Mouse (Mus musculus) thymus, adult 2 months (tissue): ENCODE data around the gene Wasf3. TPM values are rescaled to one million over a fixed set of nuclear protein-coding genes. Genes with fewer than 3 reads are reported as not detected.

Experiments used
- DNase-seq: peaks from one replicate; pipeline ENCODE4 v3.0.0; 2021
- H3K27ac ChIP-seq: fragments of 200-500 bp; 2 replicates; pipeline ENCODE4 v1.5.1; 2012; ENCODE audit warnings: low read length, control low read depth; ENCODE audit not compliant: control insufficient read depth, insufficient read depth
- H3K27me3 ChIP-seq: fragments of 200-500 bp; 2 replicates; pipeline ENCODE4 v1.6.1; 2012; ENCODE audit warnings: mild to moderate bottlenecking, low read length, moderate library complexity, mixed read lengths; ENCODE audit not compliant: control insufficient read depth, insufficient read depth
- H3K36me3 ChIP-seq: fragments of 200-500 bp; 2 replicates; pipeline ENCODE4 v1.6.1; 2012; ENCODE audit warnings: mild to moderate bottlenecking, low read length, moderate library complexity; ENCODE audit not compliant: control insufficient read depth, insufficient read depth
- H3K4me1 ChIP-seq: fragments of 200-500 bp; replicated peaks from 2 replicates; pipeline ENCODE4 v1.6.1; 2012; ENCODE audit warnings: low read length; ENCODE audit not compliant: control insufficient read depth, insufficient read depth
- H3K4me3 ChIP-seq: fragments of 200-500 bp; 2 replicates; pipeline ENCODE4 v1.5.1; 2012; ENCODE audit warnings: mild to moderate bottlenecking, low read length, control low read depth, moderate library complexity; ENCODE audit not compliant: control insufficient read depth, insufficient read depth
- CTCF ChIP-seq: fragments of 200-500 bp; IDR thresholded peaks from 2 replicates; pipeline ENCODE4 v1.5.1; 2012; ENCODE audit warnings: mild to moderate bottlenecking, control low read depth, low read length, moderate library complexity, borderline replicate concordance; ENCODE audit not compliant: control insufficient read depth, poor library complexity, insufficient read depth; ENCODE audit errors: extremely low read depth
- POLR2A ChIP-seq: fragments of 200-500 bp; IDR thresholded peaks from 2 replicates; pipeline ENCODE4 v1.6.1; 2012; ENCODE audit warnings: mild to moderate bottlenecking, low read length, control low read depth, moderate library complexity; ENCODE audit not compliant: control insufficient read depth, poor library complexity, insufficient read depth; ENCODE audit errors: extremely low read depth
- WGBS: fragments of 180-500 bp; shearing (Covaris S2); methylation state at CpG from one replicate; pipeline ENCODE4 v1.1.7; 2018; 5-methylcytosine and 5-hydroxymethylcytosine counted together
- polyA plus RNA-seq: library from polyadenylated mRNA; depleted of rRNA; stranded (reverse); fragments of >200 nt; gene quantifications from 2 replicates; pipeline ENCODE4 v1.2.3, GENCODE M21; 2012

The Wasf3 gene
- polyA plus RNA-seq, 1 experiment, result 0.97 TPM

DNA sequence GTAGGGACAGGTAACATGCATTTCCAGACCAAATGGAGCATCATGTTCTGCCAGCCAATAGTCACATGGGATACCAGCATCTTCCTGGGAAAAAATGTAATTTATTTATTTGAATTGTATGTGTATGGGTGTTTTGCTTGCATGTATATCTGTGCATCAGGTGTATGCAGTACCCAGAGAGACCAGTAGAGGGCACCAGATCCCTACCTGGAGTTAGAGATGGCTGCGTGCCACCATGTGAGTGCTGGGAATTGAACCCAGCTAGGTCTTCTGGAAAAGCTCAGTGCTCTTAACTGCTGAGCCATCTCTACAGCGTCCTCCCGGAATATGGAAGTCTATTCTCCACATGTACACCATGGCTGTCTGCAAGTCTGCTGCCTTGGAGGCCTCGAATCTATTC is 8.2 kb upstream of the Wasf3 start:
- WGBS, result 89% methylated on average over 4 of the region's 4 CpGs
- no peaks in the 10 kb centered on the region for H3K4me1 ChIP-seq

DNA sequence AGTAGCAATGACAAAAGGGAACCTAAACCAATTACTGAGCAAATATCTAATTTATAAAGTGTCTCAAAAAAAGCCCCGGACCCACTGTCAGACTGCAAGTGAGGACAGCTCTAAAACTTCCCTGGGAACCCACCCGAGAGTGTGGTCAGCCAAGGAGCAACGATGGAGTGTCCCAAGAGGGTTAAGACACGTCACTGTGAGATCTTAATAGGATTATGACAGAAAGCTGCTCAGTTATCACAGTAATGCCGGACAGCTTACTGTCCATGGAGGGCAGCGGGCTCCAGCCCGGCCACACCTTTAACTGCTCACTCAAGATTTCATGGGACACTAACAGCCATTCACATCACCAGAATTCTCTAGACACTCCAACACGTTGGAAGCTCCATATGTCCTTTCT is 4.7 kb upstream of the Wasf3 start:
- Histone ChIP-seq H3K4me3 (no peak overlapping the region), H3K4me1 (no peaks in the 10 kb centered on the region), H3K36me3 (no peaks in the 10 kb centered on the region), H3K27me3 (no peaks in the 10 kb centered on the region; the same call in 1 of the 2 replicates), H3K27ac (no peak overlapping the region)
- no peak for DNase-seq
- 88% methylated on average over 8 of the region's 8 CpGs for WGBS
- no peak for TF ChIP-seq POLR2A
- no peak for TF ChIP-seq CTCF

More for the DNA sequence above, 8.2 kb upstream of the Wasf3 start:
- DNase-seq, result peak; percentile 10
- Histone ChIP-seq H3K4me3 (no peak overlapping the region), H3K36me3 (no peaks in the 10 kb centered on the region), H3K27ac (no peak overlapping the region), H3K27me3 (no peaks in the 10 kb centered on the region)
- TF ChIP-seq POLR2A (no peak), CTCF (no peak)

DNA sequence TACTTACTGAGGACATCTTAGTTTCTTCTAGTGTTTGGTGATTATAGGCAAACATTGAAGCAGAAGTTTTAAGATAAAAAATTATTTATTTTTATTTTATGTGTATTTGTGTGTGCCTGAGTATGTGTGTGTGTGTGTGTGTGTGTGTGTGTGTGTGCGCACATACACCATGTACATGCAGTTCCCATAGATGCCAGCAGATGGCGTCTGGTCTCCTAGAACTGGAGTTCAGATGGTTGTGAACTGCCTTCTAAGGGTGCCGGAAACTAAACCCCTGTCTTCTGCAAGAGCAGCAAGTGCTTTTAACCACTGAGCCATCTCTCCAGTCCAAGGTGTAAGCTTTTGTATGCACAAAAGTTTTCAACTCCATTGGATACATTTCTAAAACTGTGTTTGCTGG is 2.5 kb upstream of the Wasf3 start:
- H3K27me3 ChIP-seq, result no peaks in the 10 kb centered on the region; the same call in 1 of the 2 replicates
- no peak overlapping the region for H3K4me3 ChIP-seq
- DNase-seq, result no peak
- no peak for TF ChIP-seq CTCF
- no peak for TF ChIP-seq POLR2A
- H3K36me3 ChIP-seq, result no peaks in the 10 kb centered on the region
- WGBS, result 77% methylated on average over 3 of the region's 3 CpGs
- H3K4me1 ChIP-seq, result no peaks in the 10 kb centered on the region
- H3K27ac ChIP-seq, result no peak overlapping the region

DNA sequence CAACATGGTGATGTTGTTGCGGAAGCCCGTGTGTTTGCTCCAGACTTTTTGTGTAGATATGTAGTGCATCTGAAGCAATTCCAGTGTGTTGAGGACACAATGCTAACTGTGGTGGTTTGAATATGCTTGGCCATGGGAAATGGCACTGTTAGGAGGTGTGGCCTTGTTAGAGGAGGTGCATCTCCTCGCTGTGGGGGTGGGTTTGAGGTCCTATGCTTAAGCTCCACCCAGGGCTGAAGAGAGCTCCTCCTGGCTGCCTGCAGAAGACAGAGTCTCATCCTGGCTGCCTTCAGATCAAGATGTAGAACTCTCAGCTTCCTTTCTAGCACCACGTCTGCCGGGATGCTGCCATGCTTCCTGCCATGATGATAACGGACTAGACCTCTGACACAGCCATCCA is 1.4 kb upstream of the Wasf3 start:
- Histone ChIP-seq H3K4me3 (no peak overlapping the region), H3K27me3 (no peaks in the 10 kb centered on the region; the same call in 1 of the 2 replicates), H3K36me3 (no peaks in the 10 kb centered on the region), H3K4me1 (no peaks in the 10 kb centered on the region), H3K27ac (no peak overlapping the region)
- DNase-seq, result no peak
- 83% methylated on average over 6 of the region's 6 CpGs for WGBS
- TF ChIP-seq POLR2A, result no peak
- no peak for TF ChIP-seq CTCF

DNA sequence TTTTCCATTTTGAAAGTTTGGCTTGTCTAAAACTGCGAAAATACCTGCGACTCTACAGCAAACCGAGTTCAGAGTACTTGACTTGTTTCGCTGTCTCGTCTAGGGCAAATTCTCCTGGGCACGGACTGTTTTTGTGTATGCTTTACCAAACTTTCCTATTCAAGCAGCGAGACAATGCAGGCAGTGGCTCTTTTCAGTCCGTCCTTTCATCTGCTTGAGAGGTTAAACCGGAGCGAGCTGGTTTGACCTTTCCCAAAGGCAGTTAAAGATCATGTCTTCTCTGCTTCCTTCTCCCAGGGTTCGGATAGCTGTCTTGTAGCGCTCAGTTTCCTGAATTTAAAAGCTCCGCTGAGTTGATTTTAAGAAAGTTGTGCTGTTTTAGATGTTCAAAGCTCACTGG is 1.2 kb downstream of the Wasf3 start:
- 37% methylated on average over 13 of the region's 13 CpGs for WGBS
- no peaks in the 10 kb centered on the region for H3K4me1 ChIP-seq

DNA sequence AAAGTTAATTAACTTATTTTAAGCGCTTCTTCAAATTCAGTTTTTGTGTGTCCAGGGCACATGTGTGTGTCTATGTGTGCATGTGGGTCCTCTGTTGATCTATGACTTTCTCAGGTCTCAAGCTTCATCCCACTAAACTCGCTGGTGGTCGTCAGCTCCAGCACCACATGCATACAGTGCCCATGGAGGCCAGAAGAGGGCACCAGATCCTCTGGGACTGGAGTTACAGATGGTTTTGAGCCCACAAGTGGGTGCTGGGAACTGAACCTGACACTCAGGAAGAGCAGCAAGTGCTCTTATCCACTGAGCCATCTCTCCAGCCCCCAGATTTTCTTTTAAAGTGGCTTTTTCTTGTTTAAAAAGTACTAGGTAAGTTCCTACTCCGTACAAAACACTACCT is 2.1 kb downstream of the Wasf3 start:
- Histone ChIP-seq H3K36me3 (no peaks in the 10 kb centered on the region), H3K27me3 (no peaks in the 10 kb centered on the region; the same call in 1 of the 2 replicates), H3K27ac (no peak overlapping the region), H3K4me3 (no peak overlapping the region), H3K4me1 (no peaks in the 10 kb centered on the region)
- no peak for DNase-seq
- 88% methylated on average over 4 of the region's 4 CpGs for WGBS
- no peak for TF ChIP-seq POLR2A

More for the DNA sequence above, 1.2 kb downstream of the Wasf3 start:
- H3K4me3 ChIP-seq, result no peak overlapping the region
- no peaks in the 10 kb centered on the region for H3K36me3 ChIP-seq
- DNase-seq, result no peak
- TF ChIP-seq POLR2A (no peak), CTCF (no peak)
- H3K27me3 ChIP-seq, result no peaks in the 10 kb centered on the region; the same call in 1 of the 2 replicates
- no peak overlapping the region for H3K27ac ChIP-seq

DNA sequence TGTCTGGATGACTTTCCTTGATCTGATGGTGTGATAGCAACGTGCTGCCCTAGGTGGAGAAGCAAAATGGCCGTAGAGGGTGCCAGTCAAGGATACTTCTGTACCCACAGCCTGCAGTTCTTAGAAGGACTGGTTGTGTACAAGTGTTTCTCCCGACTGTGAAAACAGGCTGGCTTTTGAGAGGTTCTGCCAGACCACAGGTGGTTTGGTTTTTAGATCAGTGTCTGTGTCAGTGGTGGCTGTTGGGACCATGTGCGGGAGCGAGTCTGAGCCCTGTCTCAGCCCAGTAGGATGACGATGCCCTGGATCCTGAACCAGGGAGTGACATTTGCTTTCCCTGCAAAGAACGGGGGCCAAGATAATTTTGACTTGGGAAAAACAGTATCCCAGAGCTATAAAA is 9.8 kb downstream of the Wasf3 start:
- H3K4me3 ChIP-seq, result no peak overlapping the region
- 90% methylated on average over 7 of the region's 7 CpGs for WGBS
- TF ChIP-seq POLR2A (no peak), CTCF (no peak)
- no peak for DNase-seq
- H3K27ac ChIP-seq, result no peak overlapping the region
- H3K36me3 ChIP-seq, result no peaks in the 10 kb centered on the region
- H3K4me1 ChIP-seq, result no peaks in the 10 kb centered on the region
- no peaks in the 10 kb centered on the region for H3K27me3 ChIP-seq
